Mouse (Mus musculus) thymus, adult 2 months (tissue): Measurements from ENCODE around the gene Il17rd.

Experiments used
- CTCF ChIP-seq: fragments of 200-500 bp; IDR thresholded peaks from 2 replicates; pipeline ENCODE4 v1.5.1; 2012; ENCODE audit warnings: mild to moderate bottlenecking, control low read depth, low read length, moderate library complexity, borderline replicate concordance; ENCODE audit not compliant: control insufficient read depth, poor library complexity, insufficient read depth; ENCODE audit errors: extremely low read depth
- POLR2A ChIP-seq: fragments of 200-500 bp; IDR thresholded peaks from 2 replicates; pipeline ENCODE4 v1.6.1; 2012; ENCODE audit warnings: mild to moderate bottlenecking, low read length, control low read depth, moderate library complexity; ENCODE audit not compliant: control insufficient read depth, poor library complexity, insufficient read depth; ENCODE audit errors: extremely low read depth

DNA sequence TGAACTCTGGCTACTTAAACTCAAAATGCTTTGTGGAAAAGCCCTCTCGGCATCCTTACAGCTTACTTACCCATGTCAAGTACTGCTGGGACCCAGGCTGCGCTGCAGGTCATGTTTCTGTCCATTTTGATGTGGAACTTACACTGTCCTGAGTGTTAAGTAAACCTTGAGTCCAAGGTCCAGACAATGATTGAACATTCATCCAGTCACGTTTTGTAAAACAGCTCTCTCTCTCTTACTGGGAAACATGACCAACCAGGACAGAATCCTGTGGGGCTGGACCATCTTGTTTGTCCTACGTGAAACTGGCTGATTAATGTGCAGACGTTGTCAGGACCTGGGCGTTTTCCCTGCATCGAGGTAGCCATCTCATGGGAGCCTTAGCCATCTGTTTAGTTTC, 63.0 kb downstream of the Il17rd start:
- TF ChIP-seq CTCF (no peak), POLR2A (no peak)
